19 mouse cellular contexts compared by ENCODE assay signal in the genomic region with DNA sequence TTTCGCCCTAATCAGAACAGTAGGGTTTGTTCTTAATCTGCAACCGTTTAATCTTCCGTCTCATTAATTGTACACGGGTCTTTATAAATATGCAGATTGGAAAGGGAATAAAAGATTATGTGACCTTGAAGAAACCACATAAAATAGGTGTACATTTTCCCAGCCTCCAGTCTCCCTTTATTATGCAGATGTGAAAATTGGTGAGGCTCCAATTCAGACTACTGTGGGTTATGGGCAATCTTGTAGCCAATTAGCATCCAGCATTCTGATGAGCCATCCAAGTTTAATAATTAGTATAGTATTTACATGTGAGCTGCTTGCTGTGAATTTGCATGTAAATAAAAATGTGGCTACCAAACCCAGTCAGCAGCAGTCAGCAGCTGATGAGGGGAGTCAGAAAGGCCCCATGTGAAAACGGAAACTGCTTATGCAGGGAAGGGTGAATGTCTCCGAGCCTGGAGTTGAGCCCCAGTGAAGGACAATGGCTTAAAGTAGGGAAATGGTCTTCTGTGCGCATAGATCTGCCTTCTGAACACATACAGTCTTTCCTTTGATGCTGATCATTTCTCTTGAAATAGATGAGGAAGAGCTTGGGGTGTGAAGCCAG.
DNase-seq lines count a peak whose midpoint lies in the region; ATAC-seq lines count a peak whose summit lies in the region.
"Had no signal": no experiment of that assay in that cellular context is flagged by ENCODE, and none has a peak within 500 bp of the region (broad histone marks: within the 10 kb centered on the region; RNA-seq: fewer than 3 reads in every experiment).

No protein-coding gene starts in this region.

- 58% methylated on average over 7 of the region's 7 CpGs for WGBS in midbrain, embryonic 12.5 days
- 65% methylated on average over 7 of the region's 7 CpGs for WGBS in midbrain, embryonic 11.5 days
- WGBS in forebrain, embryonic 13.5 days = 17% methylated on average over 7 of the region's 7 CpGs
- WGBS in hindbrain, embryonic 14.5 days = 26% methylated on average over 7 of the region's 7 CpGs
- WGBS in neural tube, embryonic 15.5 days = 33% methylated on average over 7 of the region's 7 CpGs

- no peak overlapping the region for H3K9ac ChIP-seq in midbrain, embryonic 12.5 days (replicated peaks)
- no peak overlapping the region for H3K9ac ChIP-seq in midbrain, embryonic 11.5 days (ENCODE audit: low read length)
- no peak overlapping the region for H3K9ac ChIP-seq in forebrain, embryonic 13.5 days
- no peak overlapping the region for H3K9ac ChIP-seq in hindbrain, embryonic 14.5 days
- H3K9ac ChIP-seq in neural tube, embryonic 15.5 days (replicated peaks) = no peak overlapping the region
- H3K9ac ChIP-seq: embryonic facial prominence, embryonic 12.5 days had no signal

- peaks cover 20% of the 10 kb centered on the region for H3K4me1 ChIP-seq in midbrain, embryonic 12.5 days
- H3K4me1 ChIP-seq in midbrain, embryonic 11.5 days (ENCODE audit: control insufficient read depth, insufficient read depth, low read length) = no peaks in the 10 kb centered on the region; the same call in 1 of the 2 replicates
- H3K4me1 ChIP-seq in forebrain, embryonic 13.5 days = peaks cover 30% of the 10 kb centered on the region
- peaks cover 8% of the 10 kb centered on the region for H3K4me1 ChIP-seq in hindbrain, embryonic 14.5 days (replicated peaks; ENCODE audit: control insufficient read depth, insufficient read depth, low read length)
- peaks cover 12% of the 10 kb centered on the region for H3K4me1 ChIP-seq in neural tube, embryonic 15.5 days
- H3K4me1 ChIP-seq: embryonic facial prominence, embryonic 12.5 days had no signal

- no peaks in the 10 kb centered on the region for H3K36me3 ChIP-seq in midbrain, embryonic 12.5 days
- H3K36me3 ChIP-seq in midbrain, embryonic 11.5 days (ENCODE audit: control insufficient read depth, insufficient read depth, low read length) = no peaks in the 10 kb centered on the region
- H3K36me3 ChIP-seq in forebrain, embryonic 13.5 days (ENCODE audit: poor library complexity, severe bottlenecking) = no peaks in the 10 kb centered on the region
- no peaks in the 10 kb centered on the region for H3K36me3 ChIP-seq in hindbrain, embryonic 14.5 days (replicated peaks; ENCODE audit: control insufficient read depth, insufficient read depth)
- H3K36me3 ChIP-seq in neural tube, embryonic 15.5 days = no peaks in the 10 kb centered on the region
- H3K36me3 ChIP-seq: embryonic facial prominence, embryonic 12.5 days had no signal

- H3K27me3 ChIP-seq in midbrain, embryonic 12.5 days = peaks cover 20% of the 10 kb centered on the region; the same call in 1 of the 2 replicates
- no peaks in the 10 kb centered on the region for H3K27me3 ChIP-seq in midbrain, embryonic 11.5 days (ENCODE audit: control insufficient read depth, insufficient read depth, low read length)
- peaks cover 22% of the 10 kb centered on the region for H3K27me3 ChIP-seq in forebrain, embryonic 13.5 days
- H3K27me3 ChIP-seq in hindbrain, embryonic 14.5 days (ENCODE audit: control insufficient read depth, insufficient read depth, low read length) = no peaks in the 10 kb centered on the region
- no peaks in the 10 kb centered on the region for H3K27me3 ChIP-seq in neural tube, embryonic 15.5 days (replicated peaks)
- H3K27me3 ChIP-seq: embryonic facial prominence, embryonic 12.5 days had no signal

- peak overlapping the region; percentile 42 for H3K27ac ChIP-seq in midbrain, embryonic 12.5 days (replicated peaks)
- H3K27ac ChIP-seq in midbrain, embryonic 11.5 days (ENCODE audit: low read depth, low read length) = no peak overlapping the region
- H3K27ac ChIP-seq in forebrain, embryonic 13.5 days = peak overlapping the region; percentile 79
- peak overlapping the region; percentile 59; the same call in 1 of the 2 replicates for H3K27ac ChIP-seq in hindbrain, embryonic 14.5 days
- peak overlapping the region; percentile 33; the same call in 1 of the 2 replicates for H3K27ac ChIP-seq in neural tube, embryonic 15.5 days (replicated peaks)
- H3K27ac ChIP-seq: embryonic facial prominence, embryonic 12.5 days had no signal

- H3K9me3 ChIP-seq in midbrain, embryonic 12.5 days = no peaks in the 10 kb centered on the region
- H3K9me3 ChIP-seq in midbrain, embryonic 11.5 days (ENCODE audit: control insufficient read depth, low read length) = no peaks in the 10 kb centered on the region
- H3K9me3 ChIP-seq in forebrain, embryonic 13.5 days (replicated peaks) = no peaks in the 10 kb centered on the region
- no peaks in the 10 kb centered on the region for H3K9me3 ChIP-seq in hindbrain, embryonic 14.5 days (ENCODE audit: control insufficient read depth, low read length)
- H3K9me3 ChIP-seq in neural tube, embryonic 15.5 days (replicated peaks) = no peaks in the 10 kb centered on the region
- H3K9me3 ChIP-seq: embryonic facial prominence, embryonic 12.5 days had no signal

- H3K4me2 ChIP-seq in midbrain, embryonic 12.5 days (replicated peaks) = no peak overlapping the region
- H3K4me2 ChIP-seq in midbrain, embryonic 11.5 days = no peak overlapping the region
- peak overlapping the region; percentile 15; the same call in 1 of the 2 replicates for H3K4me2 ChIP-seq in forebrain, embryonic 13.5 days
- H3K4me2 ChIP-seq in hindbrain, embryonic 14.5 days (replicated peaks) = 0 out of 2 replicates have a peak overlapping the region, but pooled peaks have one; percentile 2
- H3K4me2 ChIP-seq in neural tube, embryonic 15.5 days = no peak overlapping the region
- H3K4me2 ChIP-seq: embryonic facial prominence, embryonic 12.5 days; heart, embryonic 11.5 days had no signal

- no peak overlapping the region for H3K4me3 ChIP-seq in midbrain, embryonic 12.5 days
- H3K4me3 ChIP-seq in midbrain, embryonic 11.5 days (ENCODE audit: low read depth, low read length) = no peak overlapping the region
- no peak overlapping the region for H3K4me3 ChIP-seq in forebrain, embryonic 13.5 days
- H3K4me3 ChIP-seq in hindbrain, embryonic 14.5 days (replicated peaks; ENCODE audit: low read length) = no peak overlapping the region
- no peak overlapping the region for H3K4me3 ChIP-seq in neural tube, embryonic 15.5 days (replicated peaks)
- H3K4me3 ChIP-seq: embryonic facial prominence, embryonic 12.5 days had no signal

- ATAC-seq in midbrain, embryonic 12.5 days (ENCODE audit: low FRiP score, low read depth) = peak; percentile 66
- ATAC-seq in midbrain, embryonic 11.5 days (ENCODE audit: low FRiP score) = no peak
- ATAC-seq in forebrain, embryonic 13.5 days = peak; percentile 93
- ATAC-seq in hindbrain, embryonic 14.5 days (ENCODE audit: low FRiP score) = peak; percentile 68
- no peak for ATAC-seq in neural tube, embryonic 15.5 days (ENCODE audit: low FRiP score)

- no peak for DNase-seq in midbrain, embryonic 11.5 days (ENCODE audit: low spot score, missing footprints)
- no peak for DNase-seq in hindbrain, embryonic 14.5 days (ENCODE audit: low spot score)
- no peak for DNase-seq in lung, postnatal 14 days
- no peak for DNase-seq in right cerebral cortex, postnatal 36 days (ENCODE audit: low spot score in 2 of 2)
- DNase-seq: adrenal gland, postnatal 10 days; B cell, adult 2 months; cerebellum, adult 11-12 months; heart, postnatal 4 days; kidney, adult 11 months; kidney, postnatal 36 days; layer of hippocampus, adult 9-11 months; lung, postnatal 10 days; right cerebral cortex, postnatal 4 days; thymus, postnatal 4 days had no signal

Comparison
In these comparisons a context has a peak if more than half of its experiments do, and no peak if none do; other contexts are left out.
1. ATAC-seq: peak in midbrain, embryonic 12.5 days (single experiment), forebrain, embryonic 13.5 days (single experiment) and hindbrain, embryonic 14.5 days (single experiment); none in midbrain, embryonic 11.5 days (single experiment) and neural tube, embryonic 15.5 days (single experiment).
2. H3K4me2 ChIP-seq: peak in forebrain, embryonic 13.5 days (single experiment) and hindbrain, embryonic 14.5 days (single experiment); none in midbrain, embryonic 12.5 days (single experiment), midbrain, embryonic 11.5 days (single experiment) and neural tube, embryonic 15.5 days (single experiment).